Mouse (Mus musculus) midbrain, embryonic 16.5 days (tissue): ENCODE measurements around the gene Map2k1. TPM values are rescaled to one million over a fixed set of nuclear protein-coding genes. Genes with fewer than 3 reads are reported as not detected.
"Not testable (repeated sequence)": the region's sequence is repeated elsewhere in the genome, so short reads cannot be mapped to it uniquely, and the experiment has no call there.

Source experiments
- ATAC-seq: fragments of 200-750 bp; cut with Nextera tagmentation; 2 replicates; pipeline ENCODE4 v1.8.0; 2017; ENCODE audit warnings: moderate TSS enrichment
- H3K27ac ChIP-seq: fragments of 300-500 bp; sonication (generic); 2 replicates; pipeline ENCODE4 v1.5.1; 2014; ENCODE audit warnings: mild to moderate bottlenecking, low read length, mixed read lengths
- H3K27me3 ChIP-seq: fragments of 300-500 bp; sonication (generic); 2 replicates; pipeline ENCODE4 v1.6.1; 2014; ENCODE audit warnings: low read depth, low read length, mixed read lengths; ENCODE audit not compliant: control insufficient read depth, insufficient read depth
- H3K36me3 ChIP-seq: fragments of 300-500 bp; sonication (generic); 2 replicates; pipeline ENCODE4 v1.6.1; 2014; ENCODE audit warnings: mild to moderate bottlenecking, low read length, moderate library complexity, mixed read lengths; ENCODE audit not compliant: control insufficient read depth, insufficient read depth
- H3K4me1 ChIP-seq: fragments of 300-500 bp; sonication (generic); 2 replicates; pipeline ENCODE4 v1.6.1; 2014; ENCODE audit warnings: mild to moderate bottlenecking, low read length, mixed read lengths; ENCODE audit not compliant: control insufficient read depth, insufficient read depth
- H3K4me2 ChIP-seq: fragments of 300-500 bp; sonication (generic); 2 replicates; pipeline ENCODE4 v1.6.1; 2014; ENCODE audit warnings: mild to moderate bottlenecking, low read length, mixed read lengths
- H3K4me3 ChIP-seq: fragments of 300-500 bp; sonication (generic); 2 replicates; pipeline ENCODE4 v1.5.1; 2014; ENCODE audit warnings: low read depth, mild to moderate bottlenecking, low read length, moderate library complexity, mixed read lengths
- H3K9ac ChIP-seq: fragments of 300-500 bp; sonication (generic); 2 replicates; pipeline ENCODE4 v1.6.1; 2014; ENCODE audit warnings: low read depth, low read length, mixed read lengths
- H3K9me3 ChIP-seq: fragments of 300-500 bp; sonication (generic); replicated peaks from 2 replicates; pipeline ENCODE4 v1.6.1; 2014; ENCODE audit warnings: mild to moderate bottlenecking, low read length, mixed read lengths; ENCODE audit not compliant: control insufficient read depth, poor library complexity, severe bottlenecking
- WGBS: fragments of 180-500 bp; shearing (Covaris S2); extraction: QIAGEN DNeasy Blood & Tissue Kit; methylation state at CpG from one replicate; pipeline ENCODE4 v1.1.7; 2014; 5-methylcytosine and 5-hydroxymethylcytosine counted together
- microRNA-seq: library from miRNA; unstranded; fragments of <30 nt; microRNA quantifications from one replicate; pipeline ENCODE4, GENCODE M21; 2017
- polyA plus RNA-seq: library from polyadenylated mRNA; unstranded; fragments of >200 nt; fragmentation: Nextera tagmentation; extraction: Ambion mirVana; gene quantifications from 2 replicates; pipeline ENCODE4 v1.2.1, GENCODE M21; 2015

The Map2k1 gene
- polyA plus RNA-seq, 1 experiment from 2014 or later = 68.4 TPM

- Histone ChIP-seq H3K4me1 (peaks cover 16% of the 10 kb centered on the region), H3K27me3 (no peaks in the 10 kb centered on the region), H3K36me3 (peaks cover 17% of the 10 kb centered on the region), H3K27ac (peak overlapping the region; percentile 77), H3K9ac (peak overlapping the region; percentile 65), H3K4me2 (peak overlapping the region; percentile 86), H3K9me3 (no peaks in the 10 kb centered on the region), H3K4me3 (peak overlapping the region; percentile 77)
- peak; percentile 77; the same call in 1 of the 2 replicates for ATAC-seq
- WGBS = 4% methylated on average over 18 of the region's 18 CpGs
These were observed 81.2 kb downstream of the Map2k1 start for GRCm38 (mm10) chr9:64172145-64172815.

GRCm38 (mm10) chr9:64169967-64170366 lies 83.5 kb downstream of the Map2k1 start:
- 87% methylated on average over 3 of the region's 3 CpGs for WGBS
- not testable (repeated sequence) for H3K27me3 ChIP-seq, H3K36me3 ChIP-seq, H3K27ac ChIP-seq, H3K4me2 ChIP-seq, H3K9me3 ChIP-seq, H3K4me3 ChIP-seq, ATAC-seq, H3K9ac ChIP-seq
- H3K4me1 ChIP-seq = peaks cover 14% of the 10 kb centered on the region

GRCm38 (mm10) chr9:64160471-64160870 lies 93.0 kb downstream of the Map2k1 start:
- H3K9ac ChIP-seq = no peak overlapping the region

DNA sequence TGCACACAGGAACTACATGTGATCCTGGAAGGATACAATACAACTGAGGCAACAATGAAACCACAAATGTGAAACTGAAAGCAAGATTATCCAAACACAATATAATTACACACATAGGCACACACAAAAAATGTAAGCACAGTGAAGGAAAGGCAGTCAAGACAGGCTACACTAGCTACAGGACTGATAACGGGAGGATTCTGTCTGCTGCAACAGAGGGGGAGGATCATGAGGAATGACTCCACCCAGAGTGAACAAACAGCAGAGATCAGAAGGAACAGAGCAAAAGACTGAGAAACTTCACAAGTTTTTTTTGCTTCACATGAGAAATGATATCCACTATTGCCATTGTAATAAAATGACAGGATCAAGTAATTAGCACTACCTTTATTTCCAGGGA lies 96.8 kb downstream of the Map2k1 start:
- Histone ChIP-seq H3K9ac (no peak overlapping the region), H3K4me2 (no peak overlapping the region), H3K4me3 (no peak overlapping the region), H3K27me3 (no peaks in the 10 kb centered on the region), H3K4me1 (no peaks in the 10 kb centered on the region), H3K36me3 (0 out of 2 replicates have a peak, but pooled peaks cover 3% of the 10 kb centered on the region), H3K27ac (no peak overlapping the region), H3K9me3 (no peaks in the 10 kb centered on the region)
- 92% methylated on average over 1 of the region's 1 CpGs for WGBS
- ATAC-seq = no peak

More at GRCm38 (mm10) chr9:64160471-64160870, 93.0 kb downstream of the Map2k1 start:
- 91% methylated on average over 5 of the region's 5 CpGs for WGBS
- Histone ChIP-seq H3K9me3 (no peaks in the 10 kb centered on the region), H3K4me1 (no peaks in the 10 kb centered on the region), H3K4me2 (no peak overlapping the region), H3K27me3 (no peaks in the 10 kb centered on the region), H3K36me3 (0 out of 2 replicates have a peak, but pooled peaks cover 3% of the 10 kb centered on the region), H3K27ac (no peak overlapping the region), H3K4me3 (no peak overlapping the region)
- no peak for ATAC-seq

DNA sequence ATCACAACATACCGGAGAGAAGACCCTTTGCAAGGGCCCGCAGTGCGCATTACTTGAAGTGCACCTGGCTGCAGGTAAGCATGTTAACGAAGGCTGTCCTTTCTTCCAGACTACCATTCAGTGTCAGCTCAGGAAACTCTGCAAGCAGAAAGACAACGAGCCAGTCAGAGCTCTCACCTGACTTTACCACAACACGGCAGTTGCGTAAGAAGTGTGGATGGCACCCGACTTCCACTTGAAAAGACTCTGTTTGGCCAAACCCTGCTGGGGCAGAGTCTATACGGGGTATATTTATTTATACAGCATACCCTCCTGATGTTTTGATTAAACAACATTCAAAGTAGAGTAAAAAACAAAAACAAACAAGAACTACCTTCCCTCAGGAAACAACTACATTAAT lies 113.6 kb downstream of the Map2k1 start:
- Histone ChIP-seq H3K36me3 (no peaks in the 10 kb centered on the region), H3K27me3 (no peaks in the 10 kb centered on the region), H3K4me1 (no peaks in the 10 kb centered on the region), H3K9me3 (no peaks in the 10 kb centered on the region), H3K27ac (no peak overlapping the region), H3K4me2 (no peak overlapping the region), H3K9ac (no peak overlapping the region), H3K4me3 (no peak overlapping the region)
- no peak for ATAC-seq
- 90% methylated on average over 9 of the region's 9 CpGs for WGBS

DNA sequence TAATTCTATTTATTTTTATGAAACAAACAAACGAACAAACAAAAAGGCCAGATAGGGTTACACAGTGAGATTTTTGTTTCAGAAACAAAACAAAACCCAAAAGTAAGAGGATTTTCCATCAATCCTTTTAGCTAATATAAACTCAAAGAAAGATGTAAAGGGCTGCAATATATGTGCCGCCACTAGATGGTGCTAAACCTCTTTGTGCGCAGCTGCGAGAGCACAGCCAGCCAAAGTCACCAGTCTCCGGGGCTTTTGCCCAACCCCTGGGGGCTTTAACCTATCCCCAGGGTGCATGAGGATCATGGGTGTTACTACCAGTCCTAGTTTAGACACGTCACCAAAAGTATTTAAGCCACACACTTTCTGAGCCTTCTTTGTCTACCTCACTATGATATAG lies 114.5 kb downstream of the Map2k1 start:
- H3K4me1 ChIP-seq, H3K4me3 ChIP-seq, H3K9me3 ChIP-seq, H3K9ac ChIP-seq, H3K27me3 ChIP-seq, H3K27ac ChIP-seq, ATAC-seq, H3K36me3 ChIP-seq: not testable (repeated sequence)
- H3K4me2 ChIP-seq = 0 out of 2 replicates have a peak overlapping the region, but pooled peaks have one; percentile 19
- 6% methylated on average over 6 of the region's 6 CpGs for WGBS

Small RNAs within 50 kb of the gene (microRNA-seq; reads per million reads assigned to microRNA genes)
- gene Gm24106 = not detected

Other genes starting within 250 kb of the Map2k1 start
- 0.99 and 1.0 TPM in 2 replicates for gene Smad6, start 231.6 kb downstream of the Map2k1 start, polyA plus RNA-seq
- not detected in 2 replicates for gene Lctl, start 136.5 kb downstream of the Map2k1 start, polyA plus RNA-seq
- gene Zwilch, start 80.5 kb downstream of the Map2k1 start, polyA plus RNA-seq = 4.5 and 5.1 TPM in 2 replicates
- gene Rpl4, start 80.3 kb downstream of the Map2k1 start, polyA plus RNA-seq = 564 and 570 TPM in 2 replicates
- gene Snapc5, start 74.4 kb downstream of the Map2k1 start, polyA plus RNA-seq = 28.3 and 30.8 TPM in 2 replicates
- 2.7 and 2.9 TPM in 2 replicates for gene Uchl4, start 18.4 kb downstream of the Map2k1 start, polyA plus RNA-seq
- 56.3 and 66.2 TPM in 2 replicates for gene Tipin, start 27.9 kb upstream of the Map2k1 start, polyA plus RNA-seq
- 23.7 and 24.3 TPM in 2 replicates for gene Dis3l, start 87.7 kb upstream of the Map2k1 start, polyA plus RNA-seq
- gene Megf11, start 132.0 kb upstream of the Map2k1 start, polyA plus RNA-seq = 20.5 and 21.3 TPM in 2 replicates